Mouse (Mus musculus): ENCODE data around the gene Jazf1.

DNA sequence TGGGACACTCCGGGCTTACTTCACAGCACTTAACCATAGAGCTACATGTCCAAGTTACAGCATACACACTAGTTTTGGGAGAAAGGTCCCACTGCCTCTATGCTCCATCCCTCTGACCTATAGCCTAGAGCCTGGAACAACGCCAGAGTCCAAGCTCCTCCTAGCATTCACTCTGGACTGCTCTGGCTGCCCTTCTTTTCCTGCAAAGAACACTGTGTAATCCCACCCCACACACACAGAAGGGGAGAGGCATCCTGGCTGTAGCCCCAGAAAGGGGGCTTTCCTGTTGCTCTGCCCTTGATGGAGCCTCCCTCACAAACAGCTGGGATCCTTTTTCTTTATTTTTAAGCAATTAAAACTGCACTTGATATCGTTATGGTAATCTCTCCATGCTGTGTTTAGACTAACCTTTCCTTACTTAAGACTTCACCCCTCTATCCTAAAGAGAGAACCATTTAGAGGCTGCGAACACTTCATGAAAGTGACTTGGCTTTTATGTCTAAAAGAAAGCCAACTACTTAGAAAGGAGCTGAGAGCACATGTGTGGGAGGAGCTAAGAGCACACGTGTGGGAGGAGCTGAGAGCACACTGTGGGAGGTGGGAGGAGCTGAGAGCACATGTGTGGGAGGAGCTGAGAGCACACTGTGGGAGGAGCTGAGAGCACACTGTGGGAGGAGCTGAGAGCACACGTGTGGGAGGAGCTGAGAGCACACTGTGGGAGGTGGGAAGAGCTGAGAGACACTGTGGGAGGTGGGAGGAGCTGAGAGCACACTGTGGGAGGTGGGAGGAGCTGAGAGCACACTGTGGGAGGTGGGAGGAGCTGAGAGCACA, 106.6 kb downstream of the Jazf1 start:
- TF ChIP-seq CTCF (IDR thresholded peaks at IDR 0.05; ENCODE audit: low read depth) (no peak), EP300 (IDR thresholded peaks at IDR 0.05; ENCODE audit: low read depth) (no peak)

Measured in liver, postnatal 0 days (tissue).